Mouse (Mus musculus): Measurements from ENCODE around the gene Olfr1504. TPM values are rescaled to one million over a fixed set of nuclear protein-coding genes. Genes with fewer than 3 reads are reported as not detected.

Olfr1504 gene
- polyA plus RNA-seq (2012; rRNA removed) = not detected in 2 replicates

GRCm38 (mm10) chr19:13897828-13898227, at the start of gene Olfr1504:
TSS of gene Olfr1504 (minus strand) at chr19:13897928.

GRCm38 (mm10) chr19:13913230-13913629, 15.5 kb upstream of the Olfr1504 start, which contains the start of gene Olfr1505:
TSS of gene Olfr1505 (plus strand) at chr19:13913530.

GRCm38 (mm10) chr19:13861495-13861894, 36.2 kb downstream of the Olfr1504 start, which contains the start of gene Olfr1502:
TSS of gene Olfr1502 (plus strand) at chr19:13861795.

GRCm38 (mm10) chr19:13850592-13850991, 47.1 kb downstream of the Olfr1504 start, which contains the start of gene Olfr1501:
TSS of gene Olfr1501 (minus strand) at chr19:13850692.

Other genes starting within 250 kb of the Olfr1504 start
- gene Olfr1490, start 246.8 kb downstream of the Olfr1504 start, polyA plus RNA-seq (2012; rRNA removed) = not detected in 2 replicates
- gene Olfr1491, start 200.7 kb downstream of the Olfr1504 start, polyA plus RNA-seq (2012; rRNA removed) = not detected in 2 replicates
- gene Olfr1493-ps1, start 174.7 kb downstream of the Olfr1504 start, polyA plus RNA-seq (2012; rRNA removed) = not detected in 2 replicates
- not detected in 2 replicates for gene Olfr1494, start 158.2 kb downstream of the Olfr1504 start, polyA plus RNA-seq (2012; rRNA removed)
- gene Olfr1495, start 133.3 kb downstream of the Olfr1504 start, polyA plus RNA-seq (2012; rRNA removed) = not detected in 2 replicates
- gene Olfr1496, start 120.0 kb downstream of the Olfr1504 start, polyA plus RNA-seq (2012; rRNA removed) = not detected in 2 replicates
- gene Olfr1497, start 99.7 kb downstream of the Olfr1504 start, polyA plus RNA-seq (2012; rRNA removed) = not detected in 2 replicates
- gene Olfr1499, start 78.5 kb downstream of the Olfr1504 start, polyA plus RNA-seq (2012; rRNA removed) = not detected in 2 replicates
- gene Olfr1500, start 67.4 kb downstream of the Olfr1504 start, polyA plus RNA-seq (2012; rRNA removed) = not detected in 2 replicates
- not detected in 2 replicates for gene Olfr1501, start 47.2 kb downstream of the Olfr1504 start, polyA plus RNA-seq (2012; rRNA removed)
- not detected in 2 replicates for gene Olfr1502, start 36.1 kb downstream of the Olfr1504 start, polyA plus RNA-seq (2012; rRNA removed)
- not detected in 2 replicates for gene Olfr1505, start 15.6 kb upstream of the Olfr1504 start, polyA plus RNA-seq (2012; rRNA removed)

Data from central nervous system, embryonic 11.5 days (tissue).